Mouse (Mus musculus) heart, embryonic 16.5 days (tissue): Measurements from ENCODE around the gene Senp2. TPM values are rescaled to one million over a fixed set of nuclear protein-coding genes. Genes with fewer than 3 reads are reported as not detected.

Experiments used
- ATAC-seq: fragments of 200-750 bp; cut with Nextera tagmentation; replicated peaks from 2 replicates; pipeline ENCODE4 v1.8.0; 2017; ENCODE audit warnings: moderate number of reproducible peaks; ENCODE audit not compliant: insufficient read depth, low FRiP score; ENCODE audit errors: extremely low read depth
- H3K27ac ChIP-seq: fragments of 300-500 bp; sonication (generic); 2 replicates; pipeline ENCODE4 v1.5.1; 2014; ENCODE audit warnings: mild to moderate bottlenecking, low read length, control low read depth, moderate library complexity
- H3K27me3 ChIP-seq: fragments of 300-500 bp; sonication (generic); 2 replicates; pipeline ENCODE4 v1.6.1; 2014; ENCODE audit warnings: low read length, mixed read lengths; ENCODE audit not compliant: control insufficient read depth, insufficient read depth
- H3K36me3 ChIP-seq: fragments of 300-500 bp; sonication (generic); 2 replicates; pipeline ENCODE4 v1.6.1; 2014; ENCODE audit not compliant: control insufficient read depth, insufficient read depth
- H3K4me1 ChIP-seq: fragments of 300-500 bp; sonication (generic); 2 replicates; pipeline ENCODE4 v1.6.1; 2014; ENCODE audit warnings: low read length, mixed read lengths; ENCODE audit not compliant: control insufficient read depth, insufficient read depth
- H3K4me2 ChIP-seq: fragments of 300-500 bp; sonication (generic); 2 replicates; pipeline ENCODE4 v1.6.1; 2014; ENCODE audit warnings: low read depth, mild to moderate bottlenecking, control low read depth, low read length
- H3K4me3 ChIP-seq: fragments of 300-500 bp; sonication (generic); 2 replicates; pipeline ENCODE4 v1.5.1; 2014; ENCODE audit warnings: mild to moderate bottlenecking, control low read depth, low read length
- H3K9ac ChIP-seq: fragments of 300-500 bp; sonication (generic); 2 replicates; pipeline ENCODE4 v1.6.1; 2014; ENCODE audit warnings: low read length, control low read depth
- H3K9me3 ChIP-seq: fragments of 300-500 bp; sonication (generic); replicated peaks from 2 replicates; pipeline ENCODE4 v1.6.1; 2016; ENCODE audit warnings: low read length; ENCODE audit not compliant: control insufficient read depth
- WGBS: fragments of 180-500 bp; shearing (Covaris S2); extraction: QIAGEN DNeasy Blood & Tissue Kit; methylation state at CpG from one replicate; pipeline ENCODE4 v1.1.7; 2014; 5-methylcytosine and 5-hydroxymethylcytosine counted together
- polyA plus RNA-seq: library from polyadenylated mRNA; unstranded; fragments of >200 nt; fragmentation: Nextera tagmentation; extraction: Ambion mirVana; gene quantifications from 2 replicates; pipeline ENCODE4 v1.2.1, GENCODE M21; 2015

Gene Senp2
- polyA plus RNA-seq, 1 experiment from 2014 or later = 27.1 TPM

DNA sequence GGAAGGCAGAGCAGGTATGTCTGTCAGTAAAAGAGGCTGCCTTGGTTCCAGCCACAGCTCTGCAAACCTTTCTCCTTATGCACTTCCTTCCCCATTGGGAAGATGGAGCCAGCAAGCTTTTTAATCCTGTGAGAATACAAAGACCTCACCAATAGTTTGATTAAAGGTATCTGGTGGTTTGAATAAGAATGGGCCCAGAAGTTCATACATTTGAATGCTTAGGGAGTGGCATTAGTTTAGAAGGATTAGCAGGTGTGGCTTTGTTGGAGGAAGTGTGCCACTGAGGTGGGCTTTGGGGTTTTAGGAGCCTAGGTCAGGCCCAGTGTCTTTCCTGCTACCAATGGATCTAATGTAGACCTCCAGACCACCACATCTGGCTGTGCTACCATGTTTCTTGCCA is 56.3 kb downstream of the Senp2 start:
- no peak overlapping the region for H3K9ac ChIP-seq
- ATAC-seq = no peak
- no peaks in the 10 kb centered on the region for H3K9me3 ChIP-seq
- no peak overlapping the region for H3K4me3 ChIP-seq
- H3K27me3 ChIP-seq = no peaks in the 10 kb centered on the region
- peaks cover 36% of the 10 kb centered on the region for H3K36me3 ChIP-seq
- no peak overlapping the region for H3K27ac ChIP-seq
- no peak overlapping the region for H3K4me2 ChIP-seq
- H3K4me1 ChIP-seq = no peaks in the 10 kb centered on the region

DNA sequence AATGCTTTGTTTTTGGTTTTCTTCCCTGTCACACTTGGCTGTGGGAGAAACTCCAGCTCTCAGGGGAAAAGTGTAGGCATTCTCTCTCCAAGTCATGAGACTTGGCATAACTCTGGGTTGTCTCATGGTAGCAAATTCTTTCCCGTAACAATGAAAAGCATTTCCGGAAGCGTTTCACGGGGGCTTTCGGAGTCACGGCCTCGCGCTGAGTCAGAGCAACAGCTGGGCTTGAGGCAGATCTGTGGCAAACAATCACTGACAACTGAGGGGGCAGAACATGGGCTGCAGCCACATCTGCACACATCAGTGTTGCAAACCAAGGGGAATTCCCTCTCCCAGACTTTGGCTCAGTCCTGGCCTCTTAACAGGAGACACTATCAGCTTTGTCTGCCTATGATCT is 58.1 kb downstream of the Senp2 start:
- Histone ChIP-seq H3K4me2 (no peak overlapping the region), H3K4me1 (no peaks in the 10 kb centered on the region), H3K9me3 (no peaks in the 10 kb centered on the region), H3K27ac (no peak overlapping the region), H3K9ac (no peak overlapping the region), H3K27me3 (no peaks in the 10 kb centered on the region), H3K36me3 (peaks cover 33% of the 10 kb centered on the region), H3K4me3 (no peak overlapping the region)
- WGBS = 79% methylated on average over 8 of the region's 8 CpGs
- ATAC-seq = no peak; the same call in 1 of the 2 replicates

DNA sequence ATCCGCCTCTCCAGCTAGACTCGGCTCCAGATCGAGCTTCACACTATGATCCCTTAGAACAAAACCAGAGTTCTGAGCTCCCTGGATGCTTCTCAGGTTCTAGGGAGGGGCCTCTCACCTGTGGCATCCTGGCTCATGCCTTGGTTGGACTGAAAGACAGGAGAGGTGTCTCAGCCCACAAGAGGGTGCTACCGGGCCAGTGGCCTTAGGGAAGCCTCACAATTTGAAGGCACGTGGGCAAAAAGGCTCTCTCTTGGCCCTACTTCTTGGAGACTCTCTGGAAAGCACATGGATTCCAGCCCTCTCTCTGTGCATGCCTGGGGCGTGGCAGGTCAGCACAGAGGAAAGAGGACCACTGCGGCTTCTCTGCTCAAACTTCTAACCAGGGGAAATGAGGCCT is 62.1 kb downstream of the Senp2 start:
- H3K36me3 ChIP-seq = peaks cover 33% of the 10 kb centered on the region
- no peak for ATAC-seq
- H3K27me3 ChIP-seq = no peaks in the 10 kb centered on the region
- no peak overlapping the region for H3K4me2 ChIP-seq
- H3K4me1 ChIP-seq = no peaks in the 10 kb centered on the region
- WGBS = 77% methylated on average over 7 of the region's 7 CpGs
- no peak overlapping the region for H3K4me3 ChIP-seq
- no peaks in the 10 kb centered on the region for H3K9me3 ChIP-seq
- no peak overlapping the region for H3K27ac ChIP-seq
- no peak overlapping the region for H3K9ac ChIP-seq

DNA sequence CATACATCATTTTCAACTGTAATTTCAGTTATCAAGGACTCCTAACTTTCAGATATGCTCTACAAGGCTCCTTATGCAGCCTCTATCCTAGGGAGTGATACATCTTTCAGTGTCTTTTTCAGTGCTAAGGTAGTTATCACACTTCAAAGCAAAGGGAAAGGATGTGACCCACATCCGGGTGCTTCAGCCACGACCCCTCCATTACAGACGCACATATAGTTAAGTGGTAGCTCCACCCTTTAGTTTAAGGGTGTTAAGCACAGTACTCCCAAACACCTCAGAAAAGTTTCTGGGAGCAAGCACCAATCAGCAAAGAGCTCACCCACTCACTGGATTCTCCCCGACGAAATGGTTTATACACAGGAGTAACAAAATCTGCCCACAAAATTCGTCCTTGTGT is 65.8 kb downstream of the Senp2 start:
- Histone ChIP-seq H3K9ac (no peak overlapping the region), H3K4me3 (no peak overlapping the region), H3K36me3 (peaks cover 28% of the 10 kb centered on the region), H3K4me2 (no peak overlapping the region), H3K9me3 (no peaks in the 10 kb centered on the region), H3K27ac (no peak overlapping the region), H3K27me3 (no peaks in the 10 kb centered on the region), H3K4me1 (no peaks in the 10 kb centered on the region)
- no peak for ATAC-seq
- 82% methylated on average over 6 of the region's 6 CpGs for WGBS

DNA sequence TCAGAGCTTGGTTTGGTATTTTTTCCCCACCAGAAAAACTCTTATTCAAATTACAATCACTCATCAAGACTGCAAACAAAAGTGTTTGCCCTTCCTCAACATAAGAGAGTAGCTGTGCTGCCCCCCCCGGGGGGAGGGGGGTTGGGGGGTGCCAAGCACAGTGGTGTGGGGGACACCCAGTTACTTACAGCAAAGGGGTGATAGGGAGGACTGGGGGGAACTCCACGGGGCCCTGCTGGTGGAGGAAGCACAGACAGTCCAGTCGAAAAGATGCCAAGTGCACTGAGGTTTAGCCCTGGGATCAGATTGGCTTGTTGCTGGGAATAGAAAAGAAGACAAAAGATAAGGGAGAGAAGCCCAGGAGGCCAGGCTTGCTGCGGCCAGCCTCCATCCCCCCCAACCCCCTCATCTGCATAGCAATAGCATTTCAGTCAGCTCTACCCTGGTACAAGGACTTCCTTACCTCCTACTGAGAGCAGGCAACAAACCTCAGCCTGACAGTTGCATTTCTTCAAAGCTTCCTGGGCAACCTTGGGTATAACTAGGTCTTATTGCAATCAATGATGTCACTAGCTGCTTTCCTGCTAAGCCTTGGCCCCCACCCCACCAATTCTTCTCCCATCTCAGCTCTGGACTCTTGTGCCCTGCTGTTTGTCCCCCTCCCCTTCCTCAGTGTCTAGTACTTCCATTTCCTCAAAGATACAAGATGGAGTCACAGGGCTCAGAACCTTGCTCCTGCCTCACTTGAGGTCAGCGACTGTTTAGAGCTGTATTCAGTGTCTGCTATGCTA is 66.7 kb downstream of the Senp2 start:
- Histone ChIP-seq H3K4me1 (no peaks in the 10 kb centered on the region), H3K36me3 (peaks cover 29% of the 10 kb centered on the region), H3K4me3 (no peak overlapping the region), H3K4me2 (no peak overlapping the region), H3K9ac (no peak overlapping the region), H3K27ac (no peak overlapping the region), H3K27me3 (no peaks in the 10 kb centered on the region), H3K9me3 (no peaks in the 10 kb centered on the region)
- no peak for ATAC-seq
- 38% methylated on average over 5 of the region's 5 CpGs for WGBS

DNA sequence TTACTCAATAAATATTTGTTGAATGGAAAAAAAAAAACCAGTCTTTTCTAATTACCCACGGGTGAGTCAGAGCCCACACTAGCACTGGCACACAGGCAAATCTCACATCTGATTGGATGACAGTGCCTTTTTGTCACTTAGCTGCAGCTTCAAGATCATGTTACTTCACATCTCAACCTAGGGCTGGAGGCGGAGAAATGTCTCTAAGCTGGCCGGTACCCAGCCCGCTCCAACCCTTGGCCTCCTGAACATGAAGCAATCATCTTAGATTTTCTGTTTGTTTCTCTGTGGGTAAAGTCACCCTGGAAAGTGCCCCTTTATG is 67.3 kb downstream of the Senp2 start:
- no peak overlapping the region for H3K9ac ChIP-seq
- no peaks in the 10 kb centered on the region for H3K4me1 ChIP-seq
- no peak for ATAC-seq
- H3K36me3 ChIP-seq = peaks cover 29% of the 10 kb centered on the region
- no peaks in the 10 kb centered on the region for H3K9me3 ChIP-seq
- H3K27ac ChIP-seq = no peak overlapping the region
- H3K27me3 ChIP-seq = no peaks in the 10 kb centered on the region
- H3K4me2 ChIP-seq = no peak overlapping the region
- no peak overlapping the region for H3K4me3 ChIP-seq
- WGBS = 61% methylated on average over 4 of the region's 4 CpGs

DNA sequence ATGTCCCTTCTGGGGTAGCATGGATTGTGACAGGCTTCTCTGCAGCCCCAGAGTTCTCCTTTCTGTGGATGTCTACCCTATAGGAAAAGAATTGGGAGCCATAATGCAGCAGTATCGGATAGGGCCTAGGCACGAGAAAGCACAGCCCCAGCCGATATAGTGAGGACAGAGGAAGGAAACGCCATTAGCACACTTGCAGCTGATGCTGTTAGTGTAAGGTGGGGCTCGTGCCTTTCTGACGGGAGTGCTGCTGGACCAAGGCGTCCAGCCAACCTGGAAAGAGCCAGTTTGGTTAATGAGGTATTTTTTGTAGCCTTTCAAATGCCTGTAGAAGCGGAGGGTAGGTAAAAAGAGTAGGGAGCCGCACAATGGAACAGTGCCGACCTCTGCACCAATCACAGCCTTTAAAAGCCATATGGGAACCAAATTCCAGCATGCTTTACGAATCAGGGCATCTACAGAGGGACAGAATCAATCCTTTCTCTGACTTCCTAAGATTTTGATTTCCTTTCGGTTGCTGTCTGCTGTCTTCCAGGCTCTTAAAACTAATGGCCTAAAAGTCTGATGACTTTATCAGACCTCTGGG is 70.9 kb downstream of the Senp2 start:
- peaks cover 29% of the 10 kb centered on the region for H3K36me3 ChIP-seq
- no peaks in the 10 kb centered on the region for H3K9me3 ChIP-seq
- no peaks in the 10 kb centered on the region for H3K27me3 ChIP-seq
- H3K4me3 ChIP-seq = no peak overlapping the region
- no peak overlapping the region for H3K9ac ChIP-seq
- H3K4me2 ChIP-seq = no peak overlapping the region
- H3K4me1 ChIP-seq = no peaks in the 10 kb centered on the region
- no peak overlapping the region for H3K27ac ChIP-seq
- WGBS = 87% methylated on average over 12 of the region's 12 CpGs
- ATAC-seq = no peak

DNA sequence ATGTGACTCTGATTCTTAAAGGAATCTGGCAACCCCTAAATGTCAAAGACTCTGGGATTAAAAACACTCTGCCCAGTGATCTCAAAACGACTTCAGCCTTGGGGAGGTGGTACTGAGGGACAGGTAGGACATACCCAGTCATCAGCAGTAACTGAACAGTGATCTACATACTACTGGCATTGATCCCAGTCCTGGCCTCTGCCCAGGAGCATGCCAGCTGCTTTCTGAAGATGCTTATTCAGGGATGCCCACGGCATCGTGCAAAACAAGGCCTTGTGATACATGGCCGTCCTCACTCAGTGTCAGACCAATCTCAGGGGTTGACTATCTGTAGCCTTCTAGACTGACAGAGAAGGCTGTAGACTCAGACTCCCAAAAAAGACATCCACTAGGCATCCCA is 76.1 kb downstream of the Senp2 start:
- H3K27ac ChIP-seq = no peak overlapping the region
- no peak overlapping the region for H3K9ac ChIP-seq
- H3K27me3 ChIP-seq = no peaks in the 10 kb centered on the region
- no peak overlapping the region for H3K4me3 ChIP-seq
- no peak overlapping the region for H3K4me2 ChIP-seq
- H3K9me3 ChIP-seq = no peaks in the 10 kb centered on the region
- WGBS = 80% methylated on average over 4 of the region's 4 CpGs
- peaks cover 16% of the 10 kb centered on the region; the same call in 1 of the 2 replicates for H3K36me3 ChIP-seq
- no peak for ATAC-seq
- no peaks in the 10 kb centered on the region for H3K4me1 ChIP-seq

DNA sequence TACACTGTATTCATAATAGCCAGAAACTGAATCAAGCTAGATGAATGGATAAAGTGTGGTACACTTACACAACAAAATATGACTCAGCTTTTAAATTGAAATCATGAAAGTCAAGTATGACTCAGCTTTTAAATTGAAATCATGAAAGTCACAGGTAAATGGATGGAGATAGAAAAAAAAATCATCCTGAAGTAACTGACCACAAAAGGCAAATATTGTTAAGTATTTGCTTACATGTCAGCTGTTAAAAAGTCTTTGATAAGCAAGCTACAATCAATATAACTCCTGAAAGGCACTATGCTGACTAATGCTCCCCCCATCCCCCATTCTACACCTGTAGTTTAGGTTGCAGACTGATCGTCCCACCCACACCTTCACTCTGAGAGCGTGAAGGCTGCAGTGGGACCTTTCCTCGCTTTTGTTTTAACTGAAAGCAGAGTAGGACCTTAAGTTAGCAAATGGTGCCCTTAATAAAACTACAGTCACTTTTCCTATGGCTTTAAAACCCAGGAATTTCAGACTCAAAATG is 82.0 kb downstream of the Senp2 start:
- ATAC-seq = no peak
- 83% methylated on average over 3 of the region's 3 CpGs for WGBS
- H3K9ac ChIP-seq = no peak overlapping the region
- no peaks in the 10 kb centered on the region for H3K27me3 ChIP-seq
- H3K4me1 ChIP-seq = peaks cover 4% of the 10 kb centered on the region; the same call in 1 of the 2 replicates
- H3K9me3 ChIP-seq = no peaks in the 10 kb centered on the region
- peaks cover 4% of the 10 kb centered on the region; the same call in 1 of the 2 replicates for H3K36me3 ChIP-seq
- no peak overlapping the region for H3K27ac ChIP-seq
- H3K4me3 ChIP-seq = no peak overlapping the region
- H3K4me2 ChIP-seq = no peak overlapping the region
